Mouse (Mus musculus): ENCODE measurements around the gene Rftn1.

The Rftn1 gene

GRCm38 (mm10) chr17:49992625-49993603 is 197.6 kb downstream of the Rftn1 start:
- DNase-seq (ENCODE audit: low read depth, low spot score), result no peak

- DNase-seq (ENCODE audit: low read depth, low spot score), result no peak
Measured at GRCm38 (mm10) chr17:49989583-49989982, 200.9 kb downstream of the Rftn1 start.

- DNase-seq (ENCODE audit: low read depth, low spot score), result no peak
Measured at GRCm38 (mm10) chr17:49987095-49987494, 203.4 kb downstream of the Rftn1 start.

- no peak for DNase-seq (ENCODE audit: low read depth, low spot score)
Measured at GRCm38 (mm10) chr17:49983478-49983877, 207.0 kb downstream of the Rftn1 start.

- no peak for DNase-seq (ENCODE audit: low read depth, low spot score)
Measured at GRCm38 (mm10) chr17:49982611-49983390, 207.7 kb downstream of the Rftn1 start.

GRCm38 (mm10) chr17:49981591-49981990 is 208.9 kb downstream of the Rftn1 start:
- DNase-seq (ENCODE audit: low read depth, low spot score), result no peak

- DNase-seq (ENCODE audit: low read depth, low spot score), result no peak
Measured at GRCm38 (mm10) chr17:49979761-49980285, 210.7 kb downstream of the Rftn1 start.

- no peak for DNase-seq (ENCODE audit: low read depth, low spot score)
Measured at GRCm38 (mm10) chr17:49977424-49977790, 213.1 kb downstream of the Rftn1 start.

- no peak for DNase-seq (ENCODE audit: low read depth, low spot score)
Measured at GRCm38 (mm10) chr17:49976678-49977423, 213.6 kb downstream of the Rftn1 start.

- DNase-seq (ENCODE audit: low read depth, low spot score), result no peak
Measured at GRCm38 (mm10) chr17:49975481-49975880, 215.0 kb downstream of the Rftn1 start.

- no peak for DNase-seq (ENCODE audit: low read depth, low spot score)
Measured at GRCm38 (mm10) chr17:49974996-49975395, 215.5 kb downstream of the Rftn1 start.

- DNase-seq (ENCODE audit: low read depth, low spot score), result no peak
Measured at GRCm38 (mm10) chr17:49972164-49972563, 218.3 kb downstream of the Rftn1 start.

GRCm38 (mm10) chr17:49971057-49971456 is 219.4 kb downstream of the Rftn1 start:
- DNase-seq (ENCODE audit: low read depth, low spot score), result no peak

GRCm38 (mm10) chr17:49968467-49969207 is 221.8 kb downstream of the Rftn1 start:
- no peak for DNase-seq (ENCODE audit: low read depth, low spot score)

- no peak for DNase-seq (ENCODE audit: low read depth, low spot score)
Measured at GRCm38 (mm10) chr17:49965846-49966762, 224.4 kb downstream of the Rftn1 start.

GRCm38 (mm10) chr17:49965035-49965434 is 225.4 kb downstream of the Rftn1 start:
- no peak for DNase-seq (ENCODE audit: low read depth, low spot score)

- no peak for DNase-seq (ENCODE audit: low read depth, low spot score)
Measured at GRCm38 (mm10) chr17:49964471-49964870, 226.0 kb downstream of the Rftn1 start.

- no peak for DNase-seq (ENCODE audit: low read depth, low spot score)
Measured at GRCm38 (mm10) chr17:49959021-49959420, 231.5 kb downstream of the Rftn1 start.

GRCm38 (mm10) chr17:49951856-49952607 is 238.4 kb downstream of the Rftn1 start:
- no peak for DNase-seq (ENCODE audit: low read depth, low spot score)
